ENCODE assay signal across 9 mouse cellular contexts in the genomic region with DNA sequence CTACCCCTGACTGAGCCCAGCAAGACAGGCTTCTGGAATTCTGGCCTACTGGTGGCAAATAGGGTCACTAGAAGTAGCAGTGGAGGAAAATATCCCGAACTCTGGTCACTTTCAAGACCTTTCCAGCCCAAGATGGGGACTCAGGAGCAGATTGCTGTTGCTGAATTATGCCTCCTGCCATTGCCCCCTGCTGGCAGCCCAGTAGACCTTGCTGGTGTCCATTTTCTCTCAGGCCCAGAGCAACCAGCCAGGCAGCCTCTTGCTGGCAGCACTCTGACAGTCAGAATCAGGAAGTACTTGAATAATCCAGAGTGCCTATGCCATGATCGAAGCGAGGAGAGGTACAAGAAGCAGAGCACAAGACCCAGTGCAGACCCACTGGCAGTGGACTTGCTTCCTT. TPM values are rescaled to one million over a fixed set of nuclear protein-coding genes. Genes with fewer than 3 reads are reported as not detected.
DNase-seq lines count a peak whose midpoint lies in the region; ATAC-seq and TF ChIP-seq lines count a peak whose summit lies in the region.
"Had no signal": no experiment of that assay in that cellular context is flagged by ENCODE, and none has a peak within 500 bp of the region (broad histone marks: within the 10 kb centered on the region; RNA-seq: fewer than 3 reads in every experiment).

No protein-coding gene starts in this region.

- H3K4me2 ChIP-seq in midbrain, embryonic 13.5 days (replicated peaks) = no peak overlapping the region
- H3K4me2 ChIP-seq: embryonic facial prominence, embryonic 12.5 days; limb, embryonic 12.5 days had no signal

- H3K9me3 ChIP-seq in midbrain, embryonic 13.5 days = no peaks in the 10 kb centered on the region
- H3K9me3 ChIP-seq: embryonic facial prominence, embryonic 12.5 days; limb, embryonic 12.5 days had no signal

- no peak overlapping the region for H3K27ac ChIP-seq in cerebellum, adult 2 months (ENCODE audit: insufficient read depth, low read length)
- no peak overlapping the region for H3K27ac ChIP-seq in midbrain, embryonic 13.5 days
- H3K27ac ChIP-seq: embryonic facial prominence, embryonic 12.5 days; limb, embryonic 12.5 days had no signal

- H3K36me3 ChIP-seq in midbrain, embryonic 13.5 days = no peaks in the 10 kb centered on the region
- H3K36me3 ChIP-seq: embryonic facial prominence, embryonic 12.5 days; limb, embryonic 12.5 days had no signal

- intact Hi-C loops in left cerebral cortex, postnatal 4 days (cut with DNase I) = loop anchor here (5.0 kb wide), 1 partner anchor 83 kb away; no protein-coding TSS in a partner anchor

- ATAC-seq in hematopoietic stem cell, adult 5-6 weeks (replicated peaks in 1 of 2; ENCODE audit: insufficient read depth in 1 of 2, low FRiP score in 2 of 2, low TSS enrichment in 1 of 2, low read depth in 1 of 2, poor library complexity in 2 of 2, severe bottlenecking in 2 of 2) = peak; percentile 77 to 78
- ATAC-seq in midbrain, embryonic 13.5 days = no peak

- H3K9ac ChIP-seq in midbrain, embryonic 13.5 days (replicated peaks) = no peak overlapping the region
- H3K9ac ChIP-seq: embryonic facial prominence, embryonic 12.5 days; limb, embryonic 12.5 days had no signal

- TF ChIP-seq CTCF in cerebellum, adult 2 months (IDR thresholded peaks at IDR 0.05; ENCODE audit: borderline replicate concordance, insufficient read depth, low read depth, low read length) = no peak

- 72% methylated on average over 3 of the region's 3 CpGs for WGBS in cerebellum, adult 2 months
- WGBS in midbrain, embryonic 13.5 days = 79% methylated on average over 3 of the region's 3 CpGs

- H3K4me3 ChIP-seq in cerebellum, adult 2 months (replicated peaks; ENCODE audit: insufficient read depth, low read depth, low read length) = no peak overlapping the region
- H3K4me3 ChIP-seq in midbrain, embryonic 13.5 days (replicated peaks) = no peak overlapping the region
- H3K4me3 ChIP-seq: embryonic facial prominence, embryonic 12.5 days; limb, embryonic 12.5 days had no signal

- H3K27me3 ChIP-seq in cerebellum, adult 2 months (ENCODE audit: control insufficient read depth, insufficient read depth, low read length) = no peaks in the 10 kb centered on the region
- H3K27me3 ChIP-seq in midbrain, embryonic 13.5 days = no peaks in the 10 kb centered on the region
- H3K27me3 ChIP-seq: embryonic facial prominence, embryonic 12.5 days had no signal

- DNase-seq in left cerebral cortex, postnatal 4 days = peak; percentile 25
- no peak for DNase-seq in left cerebral cortex, adult 9 months (ENCODE audit: low spot score in 2 of 2)
- DNase-seq in adipocyte (ENCODE audit: low spot score) = peak; percentile 74
- DNase-seq in skeletal muscle tissue, adult 2 months (ENCODE audit: low read depth, low spot score) = peak; percentile 30
- DNase-seq in cerebellum, adult 2 months = no peak

- H3K4me1 ChIP-seq in cerebellum, adult 2 months (ENCODE audit: control insufficient read depth, insufficient read depth, low read length) = peaks cover 14% of the 10 kb centered on the region
- peaks cover 11% of the 10 kb centered on the region for H3K4me1 ChIP-seq in midbrain, embryonic 13.5 days (replicated peaks)
- H3K4me1 ChIP-seq: embryonic facial prominence, embryonic 12.5 days had no signal

- TF ChIP-seq POLR2A in cerebellum, adult 2 months (IDR thresholded peaks at IDR 0.05; ENCODE audit: borderline replicate concordance, insufficient read depth, low read length) = no peak

RNA-seq across cellular contexts. Expression of gene Pnck, which starts 4.4 kb away (rescaled TPM):
- total RNA-seq in left cerebral cortex, postnatal 4 days (2021) = 100 to 1,000 TPM; 105 to 140 TPM
- 5.1 and 6.1 TPM in 2 replicates for total RNA-seq in hematopoietic stem cell, adult 5-6 weeks (2017)
- polyA plus RNA-seq in cerebellum, adult 2 months (2012; rRNA removed) = 92.0 and 97.8 TPM in 2 replicates
- 91.5 and 99.5 TPM in 2 replicates for polyA plus RNA-seq in midbrain, embryonic 13.5 days (2015; fragmentation: Nextera tagmentation; extraction: Ambion mirVana)

RNA-seq across cellular contexts. Expression of gene Dusp9, which starts 16.3 kb away (rescaled TPM):
- under 1 TPM; 0.12 to 0.14 TPM for total RNA-seq in left cerebral cortex, postnatal 4 days (2021)
- total RNA-seq in hematopoietic stem cell, adult 5-6 weeks (2017) = 0.35 and 1.5 TPM in 2 replicates
- polyA plus RNA-seq in cerebellum, adult 2 months (2012; rRNA removed) = 0.43 and 0.52 TPM in 2 replicates
- polyA plus RNA-seq in midbrain, embryonic 13.5 days (2015; fragmentation: Nextera tagmentation; extraction: Ambion mirVana) = 0.79 and 1.2 TPM in 2 replicates

RNA-seq across cellular contexts. Expression of gene Slc6a8, which starts 17.4 kb away (rescaled TPM):
- total RNA-seq in left cerebral cortex, postnatal 4 days (2021) = 10 to 100 TPM; 52.2 to 64.8 TPM
- total RNA-seq in hematopoietic stem cell, adult 5-6 weeks (2017) = 0.94 TPM in 1 of 2 replicates, not detected in the other
- polyA plus RNA-seq in cerebellum, adult 2 months (2012; rRNA removed) = 165 and 166 TPM in 2 replicates
- 6.3 and 6.4 TPM in 2 replicates for polyA plus RNA-seq in midbrain, embryonic 13.5 days (2015; fragmentation: Nextera tagmentation; extraction: Ambion mirVana)

Comparison
In these comparisons a context has a peak if more than half of its experiments do, and no peak if none do; other contexts are left out.
1. DNase-seq: peak in left cerebral cortex, postnatal 4 days (single experiment), adipocyte (single experiment) and skeletal muscle tissue, adult 2 months (single experiment); none in left cerebral cortex, adult 9 months (0 of 2) and cerebellum, adult 2 months (0 of 2).
2. RNA of gene Pnck, which starts 4.4 kb away (total RNA-seq): 105 to 140 TPM in left cerebral cortex, postnatal 4 days; 5.1 to 6.1 TPM in hematopoietic stem cell, adult 5-6 weeks; every median in the first group is over 10 times any median in the second.
3. RNA of gene Slc6a8, which starts 17.4 kb away (total RNA-seq): 52.2 to 64.8 TPM in left cerebral cortex, postnatal 4 days; 0.94 TPM in hematopoietic stem cell, adult 5-6 weeks; every median in the first group is over 10 times any median in the second.